Mouse (Mus musculus) liver, adult 2 months (tissue): ENCODE results near the gene Tchp. TPM values are rescaled to one million over a fixed set of nuclear protein-coding genes. Genes with fewer than 3 reads are reported as not detected.
A peak's percentile ranks its signal among the peaks of the same experiment; 100 is the strongest.

Experiments used
- DNase-seq: peaks from one replicate; pipeline ENCODE4 v3.0.0-alpha.2; 2011; ENCODE audit warnings: low read depth, low spot score; ENCODE audit errors: extremely low read depth
- H3K27ac ChIP-seq: fragments of 200-500 bp; replicated peaks from 2 replicates; pipeline ENCODE4 v1.5.1; 2012; ENCODE audit warnings: low read depth, mild to moderate bottlenecking, control low read depth, inconsistent platforms, low read length; ENCODE audit not compliant: insufficient read depth
- H3K27me3 ChIP-seq: fragments of 200-500 bp; 2 replicates; pipeline ENCODE4 v1.6.1; 2012; ENCODE audit warnings: mild to moderate bottlenecking, moderate library complexity, low read length, inconsistent platforms; ENCODE audit not compliant: control insufficient read depth, insufficient read depth
- H3K36me3 ChIP-seq: fragments of 200-500 bp; 2 replicates; pipeline ENCODE4 v1.6.1; 2012; ENCODE audit warnings: low read length, inconsistent platforms; ENCODE audit not compliant: control insufficient read depth, insufficient read depth
- H3K4me1 ChIP-seq: fragments of 200-500 bp; 2 replicates; pipeline ENCODE4 v1.6.1; 2011; ENCODE audit warnings: low read length; ENCODE audit not compliant: control insufficient read depth, insufficient read depth
- H3K4me3 ChIP-seq: fragments of 200-500 bp; 2 replicates; pipeline ENCODE4 v1.5.1; 2011; ENCODE audit warnings: low read depth, mild to moderate bottlenecking, control low read depth, low read length, moderate library complexity; ENCODE audit not compliant: insufficient read depth
- H3K79me2 ChIP-seq: fragments of 200-500 bp; 2 replicates; pipeline ENCODE4 v1.6.1; 2012; ENCODE audit warnings: inconsistent platforms, mild to moderate bottlenecking, low read length, moderate library complexity; ENCODE audit not compliant: control insufficient read depth, insufficient read depth
- H3K9ac ChIP-seq: fragments of 200-500 bp; 2 replicates; pipeline ENCODE4 v1.6.1; 2012; ENCODE audit warnings: low read depth, mild to moderate bottlenecking, control low read depth, inconsistent platforms, low read length
- CTCF ChIP-seq: fragments of 200-500 bp; IDR thresholded peaks from 2 replicates; pipeline ENCODE4 v1.5.1; 2011; ENCODE audit warnings: low read depth, low read length, control low read depth
- POLR2A ChIP-seq: fragments of 200-500 bp; IDR thresholded peaks from 2 replicates; pipeline ENCODE4 v1.6.1; 2011; ENCODE audit warnings: low read length, control low read depth; ENCODE audit not compliant: insufficient read depth; ENCODE audit errors: extremely low read depth
- WGBS: fragments of 180-500 bp; shearing (Covaris S2); methylation state at CpG from one replicate; pipeline ENCODE4 v1.1.7; 2018; 5-methylcytosine and 5-hydroxymethylcytosine counted together
- polyA plus RNA-seq: library from polyadenylated mRNA; depleted of rRNA; stranded (reverse); fragments of >200 nt; gene quantifications from 2 replicates; pipeline ENCODE4 v1.2.3, GENCODE M21; 2012
- total RNA-seq: library from RNA; depleted of rRNA; stranded (reverse); fragments of >200 nt; gene quantifications from 2 replicates; pipeline ENCODE4 v1.2.3, GENCODE M21; 2014

Gene Tchp
- total and polyA plus RNA-seq, 2 experiments, result 0.83 to 4.0 TPM

- Histone ChIP-seq H3K4me1 (peaks cover 2% of the 10 kb centered on the region; the same call in 1 of the 2 replicates), H3K36me3 (peaks cover 24% of the 10 kb centered on the region; the same call in 1 of the 2 replicates), H3K9ac (no peak overlapping the region), H3K27me3 (no peaks in the 10 kb centered on the region), H3K4me3 (no peak overlapping the region), H3K27ac (no peak overlapping the region), H3K79me2 (no peaks in the 10 kb centered on the region)
- WGBS, result 73% methylated on average over 21 of the region's 21 CpGs
- no peak for DNase-seq
- TF ChIP-seq CTCF (no peak), POLR2A (no peak)
These were observed 29.7 kb downstream of the Tchp start for GRCm38 (mm10) chr5:114737090-114737887.

DNA sequence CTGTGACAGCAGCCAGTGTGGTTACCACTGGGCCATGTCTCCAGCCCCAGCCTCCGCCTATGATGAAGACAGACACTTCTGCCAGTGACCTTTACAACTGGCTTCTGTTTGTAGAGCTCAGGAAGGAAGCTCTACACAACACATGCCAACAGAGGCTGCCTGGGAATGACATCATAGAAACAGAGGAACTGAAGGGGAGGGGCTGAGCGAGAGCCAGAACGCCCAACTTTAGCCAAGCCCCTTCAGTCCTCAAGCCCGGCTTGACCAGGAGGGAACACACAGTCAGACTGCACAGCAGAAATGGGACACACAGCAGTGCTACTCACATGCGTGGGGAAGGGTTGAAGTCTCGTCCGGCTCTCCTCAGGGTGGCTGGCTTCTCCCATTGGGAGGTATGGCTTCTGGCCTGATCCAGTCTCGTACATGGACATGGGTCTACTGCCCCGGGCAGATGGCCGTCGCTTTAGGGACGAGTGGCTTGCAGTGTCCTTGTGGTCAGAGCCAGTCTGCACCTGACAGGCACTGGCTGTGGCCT, 31.2 kb downstream of the Tchp start:
- no peak overlapping the region for H3K27ac ChIP-seq
- no peaks in the 10 kb centered on the region for H3K27me3 ChIP-seq
- peaks cover 32% of the 10 kb centered on the region for H3K36me3 ChIP-seq
- H3K79me2 ChIP-seq, result no peaks in the 10 kb centered on the region
- no peak overlapping the region for H3K4me3 ChIP-seq
- H3K4me1 ChIP-seq, result peaks cover 2% of the 10 kb centered on the region; the same call in 1 of the 2 replicates
- peak; percentile 14 for DNase-seq
- H3K9ac ChIP-seq, result no peak overlapping the region
- WGBS, result 62% methylated on average over 12 of the region's 12 CpGs
- no peak for TF ChIP-seq CTCF
- TF ChIP-seq POLR2A, result no peak

- Histone ChIP-seq H3K27me3 (no peaks in the 10 kb centered on the region), H3K4me3 (no peak overlapping the region), H3K4me1 (peaks cover 2% of the 10 kb centered on the region; the same call in 1 of the 2 replicates), H3K36me3 (peaks cover 42% of the 10 kb centered on the region), H3K27ac (no peak overlapping the region), H3K9ac (no peak overlapping the region), H3K79me2 (no peaks in the 10 kb centered on the region)
- WGBS, result 76% methylated on average over 4 of the region's 4 CpGs
- no peak for DNase-seq
- no peak for TF ChIP-seq CTCF
- TF ChIP-seq POLR2A, result no peak
These were observed 33.0 kb downstream of the Tchp start for GRCm38 (mm10) chr5:114740595-114740994.

GRCm38 (mm10) chr5:114742572-114742971, 35.0 kb downstream of the Tchp start:
- WGBS, result 97% methylated on average over 10 of the region's 10 CpGs
- Histone ChIP-seq H3K36me3 (peaks cover 40% of the 10 kb centered on the region), H3K9ac (no peak overlapping the region), H3K27ac (no peak overlapping the region), H3K4me3 (no peak overlapping the region), H3K4me1 (peaks cover 2% of the 10 kb centered on the region; the same call in 1 of the 2 replicates), H3K27me3 (no peaks in the 10 kb centered on the region), H3K79me2 (no peaks in the 10 kb centered on the region)
- TF ChIP-seq POLR2A (no peak), CTCF (no peak)
- no peak for DNase-seq

GRCm38 (mm10) chr5:114742998-114743696, 35.6 kb downstream of the Tchp start:
- WGBS, result 94% methylated on average over 13 of the region's 13 CpGs

More at GRCm38 (mm10) chr5:114742998-114743696, 35.6 kb downstream of the Tchp start:
- Histone ChIP-seq H3K27me3 (no peaks in the 10 kb centered on the region), H3K27ac (no peak overlapping the region), H3K79me2 (no peaks in the 10 kb centered on the region), H3K36me3 (peaks cover 43% of the 10 kb centered on the region), H3K9ac (no peak overlapping the region), H3K4me3 (no peak overlapping the region), H3K4me1 (peaks cover 2% of the 10 kb centered on the region; the same call in 1 of the 2 replicates)
- DNase-seq, result no peak
- TF ChIP-seq POLR2A, result no peak
- no peak for TF ChIP-seq CTCF
